Mouse (Mus musculus) granulocyte monocyte progenitor cell, adult 5-6 weeks (primary cell): Measurements from ENCODE around the gene Gng7. TPM values are rescaled to one million over a fixed set of nuclear protein-coding genes. Genes with fewer than 3 reads are reported as not detected.

Experiments used
- ATAC-seq: replicated peaks from 2 replicates; pipeline ENCODE4 v1.8.0; 2016; ENCODE audit warnings: mild to moderate bottlenecking, moderate TSS enrichment, inconsistent platforms; ENCODE audit not compliant: poor library complexity, severe bottlenecking
- total RNA-seq, 2 experiments: library from RNA; stranded (forward) in 1 of 2; stranded (reverse) in 1 of 2; fragments of 200-712, 200-1000 nt in 1 of 2; fragments of >200 nt in 1 of 2; fragmentation: Nextera tagmentation in 1 of 2; gene quantifications; 2 replicates each; pipeline ENCODE4 v1.2.3; 2014 to 2017

The Gng7 gene
- total RNA-seq, 2 experiments from 2014 or later: 0.30 to 0.46 TPM

- no peak for ATAC-seq
These were observed 62.9 kb downstream of the Gng7 start for GRCm38 (mm10) chr10:80951761-80952390.

GRCm38 (mm10) chr10:80950314-80950713, 64.4 kb downstream of the Gng7 start:
- no peak for ATAC-seq

GRCm38 (mm10) chr10:80949081-80949480, 65.7 kb downstream of the Gng7 start:
- ATAC-seq: no peak

- peak; percentile 60 for ATAC-seq
These were observed 66.2 kb downstream of the Gng7 start for GRCm38 (mm10) chr10:80948570-80948969.

GRCm38 (mm10) chr10:80947802-80948201, 66.9 kb downstream of the Gng7 start:
- no peak for ATAC-seq

GRCm38 (mm10) chr10:80946684-80947437, 67.9 kb downstream of the Gng7 start:
- no peak for ATAC-seq

GRCm38 (mm10) chr10:80944231-80944630, 70.5 kb downstream of the Gng7 start:
- 0 out of 2 replicates have a peak, but pooled peaks have one; percentile 34 for ATAC-seq

GRCm38 (mm10) chr10:80943701-80944100, 71.0 kb downstream of the Gng7 start:
- ATAC-seq: no peak

- peak; percentile 53 for ATAC-seq
These were observed 71.8 kb downstream of the Gng7 start for GRCm38 (mm10) chr10:80942919-80943318.

- no peak for ATAC-seq
These were observed 73.8 kb downstream of the Gng7 start for GRCm38 (mm10) chr10:80940988-80941347.

- peak; percentile 35 for ATAC-seq
These were observed 74.3 kb downstream of the Gng7 start for GRCm38 (mm10) chr10:80940320-80940987.

- peak; percentile 40 for ATAC-seq
These were observed 75.1 kb downstream of the Gng7 start for GRCm38 (mm10) chr10:80939671-80940070.

- ATAC-seq: peak; percentile 30
These were observed 75.8 kb downstream of the Gng7 start for GRCm38 (mm10) chr10:80938831-80939550.

- ATAC-seq: no peak
These were observed 77.1 kb downstream of the Gng7 start for GRCm38 (mm10) chr10:80937646-80938045.

- no peak for ATAC-seq
These were observed 78.0 kb downstream of the Gng7 start for GRCm38 (mm10) chr10:80936810-80937164.

GRCm38 (mm10) chr10:80936135-80936809, 78.5 kb downstream of the Gng7 start:
- ATAC-seq: no peak

- ATAC-seq: no peak
These were observed 79.0 kb downstream of the Gng7 start for GRCm38 (mm10) chr10:80935698-80936097.

GRCm38 (mm10) chr10:80935241-80935640, 79.5 kb downstream of the Gng7 start:
- ATAC-seq: peak; percentile 31

GRCm38 (mm10) chr10:80934136-80934985, 80.4 kb downstream of the Gng7 start:
- ATAC-seq: no peak
